Mouse (Mus musculus) adrenal gland, postnatal 25 days (tissue): ENCODE data around the gene 1700018F24Rik. TPM values are rescaled to one million over a fixed set of nuclear protein-coding genes. Genes with fewer than 3 reads are reported as not detected.
A peak's percentile ranks its signal among the peaks of the same experiment; 100 is the strongest.
"Not testable (repeated sequence)": the region's sequence is repeated elsewhere in the genome, so short reads cannot be mapped to it uniquely, and the experiment has no call there.

Experiments used
- DNase-seq: peaks from one replicate; pipeline ENCODE4 v3.0.0; 2021; ENCODE audit warnings: mixed read lengths
- total RNA-seq: library from RNA; stranded (reverse); gene quantifications from 2 replicates; pipeline ENCODE4 v1.2.3, GENCODE M21; 2021

Gene 1700018F24Rik
- total RNA-seq, 1 experiment from 2014 or later, result not detected

GRCm38 (mm10) chr5:145083201-145083600 lies 40.4 kb downstream of the 1700018F24Rik start:
- DNase-seq, result not testable (repeated sequence)

- peak; percentile 98 for DNase-seq
Measured at GRCm38 (mm10) chr5:145083632-145084451, 41.1 kb downstream of the 1700018F24Rik start, which contains the start of the genes Arpc1a and Kpna7. TSS of gene Arpc1a (plus strand) at chr5:145083830. TSS of gene Kpna7 (minus strand) at chr5:145084030.

GRCm38 (mm10) chr5:145084822-145085221 lies 42.0 kb downstream of the 1700018F24Rik start:
- no peak for DNase-seq

- DNase-seq, result no peak
Measured at GRCm38 (mm10) chr5:145088186-145088585, 45.4 kb downstream of the 1700018F24Rik start.

- no peak for DNase-seq
Measured at GRCm38 (mm10) chr5:145089878-145090277, 47.1 kb downstream of the 1700018F24Rik start.

Other genes with a start within 250 kb of the 1700018F24Rik start
- 18.8 and 24.7 TPM in 2 replicates for gene Smurf1, start 77.1 kb upstream of the 1700018F24Rik start, total RNA-seq
- gene Gm4871, start 10.2 kb upstream of the 1700018F24Rik start, total RNA-seq, result not detected in 2 replicates
- gene Arpc1a, start 40.8 kb downstream of the 1700018F24Rik start, total RNA-seq, result 110 and 126 TPM in 2 replicates
- not detected in 2 replicates for gene Kpna7, start 41.0 kb downstream of the 1700018F24Rik start, total RNA-seq
- gene Arpc1b, start 71.2 kb downstream of the 1700018F24Rik start, total RNA-seq, result 243 and 311 TPM in 2 replicates
- gene Pdap1, start 97.2 kb downstream of the 1700018F24Rik start, total RNA-seq, result 91.0 and 131 TPM in 2 replicates
- gene Bud31, start 97.4 kb downstream of the 1700018F24Rik start, total RNA-seq, result 113 and 115 TPM in 2 replicates
- gene Ptcd1, start 124.1 kb downstream of the 1700018F24Rik start, total RNA-seq, result 35.1 and 38.5 TPM in 2 replicates
- 22.9 and 23.2 TPM in 2 replicates for gene Cpsf4, start 124.2 kb downstream of the 1700018F24Rik start, total RNA-seq
- 437 and 448 TPM in 2 replicates for gene Atp5j2, start 149.1 kb downstream of the 1700018F24Rik start, total RNA-seq
- gene Zkscan14, start 158.9 kb downstream of the 1700018F24Rik start, total RNA-seq, result 9.3 and 13.3 TPM in 2 replicates
- gene Zkscan5, start 161.6 kb downstream of the 1700018F24Rik start, total RNA-seq, result 11.1 and 12.9 TPM in 2 replicates
- gene Zfp655, start 188.7 kb downstream of the 1700018F24Rik start, total RNA-seq, result 59.8 and 67.4 TPM in 2 replicates
- gene Zscan25, start 237.5 kb downstream of the 1700018F24Rik start, total RNA-seq, result 18.0 and 19.2 TPM in 2 replicates